Mouse (Mus musculus): Measurements from ENCODE around the gene Gm10722.
"Not testable (repeated sequence)": the region's sequence is repeated elsewhere in the genome, so short reads cannot be mapped to it uniquely, and the experiment has no call there.

Gm10722 gene

DNA sequence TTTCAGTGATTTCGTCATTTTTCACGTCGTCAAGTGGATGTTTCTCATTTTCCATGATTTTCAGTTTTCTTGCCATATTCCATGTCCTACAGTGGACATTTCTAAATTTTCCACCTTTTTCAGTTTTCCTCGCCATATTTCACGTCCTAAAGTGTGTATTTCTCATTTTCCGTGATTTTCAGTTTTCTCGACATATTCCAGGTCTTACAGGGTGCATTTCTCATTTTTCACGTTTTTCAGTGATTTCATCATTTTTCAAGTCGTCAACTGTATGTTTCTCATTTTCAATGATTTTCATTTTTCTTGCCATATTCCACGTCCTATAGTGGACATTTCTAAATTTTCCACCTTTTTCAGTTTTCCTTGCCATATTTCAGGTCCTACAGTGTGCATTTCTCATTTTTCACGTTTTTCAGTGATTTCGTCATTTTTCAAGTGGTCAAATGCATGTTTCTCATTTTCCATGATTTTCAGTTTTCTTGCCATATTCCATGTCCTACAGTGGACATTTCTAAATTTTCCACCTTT lies at the start of gene Gm10722:
TSS of gene Gm10722 (plus strand) at position 478 of the 528 bp plus-strand sequence.
- DNase-seq (ENCODE audit: low read depth, low spot score) = peak; percentile 69

DNA sequence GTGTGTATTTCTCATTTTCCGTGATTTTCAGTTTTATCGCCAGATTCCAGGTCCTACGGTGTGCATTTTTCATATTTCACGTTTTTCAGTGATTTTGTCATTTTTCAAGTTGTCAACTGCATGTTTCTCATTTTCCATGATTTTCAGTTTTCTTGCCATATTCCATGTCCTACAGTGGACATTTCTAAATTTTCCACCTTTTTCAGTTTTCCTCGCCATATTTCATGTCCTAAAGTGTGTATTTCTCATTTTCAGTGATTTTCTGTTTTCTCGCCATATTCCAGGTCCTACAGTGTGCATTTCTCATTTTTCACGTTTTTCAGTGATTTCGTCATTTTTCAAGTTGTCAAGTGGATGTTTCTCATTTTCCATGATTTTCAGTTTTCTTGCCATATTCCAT lies 284 bp downstream of the Gm10722 start:
- DNase-seq (ENCODE audit: low read depth, low spot score) = not testable (repeated sequence)

DNA sequence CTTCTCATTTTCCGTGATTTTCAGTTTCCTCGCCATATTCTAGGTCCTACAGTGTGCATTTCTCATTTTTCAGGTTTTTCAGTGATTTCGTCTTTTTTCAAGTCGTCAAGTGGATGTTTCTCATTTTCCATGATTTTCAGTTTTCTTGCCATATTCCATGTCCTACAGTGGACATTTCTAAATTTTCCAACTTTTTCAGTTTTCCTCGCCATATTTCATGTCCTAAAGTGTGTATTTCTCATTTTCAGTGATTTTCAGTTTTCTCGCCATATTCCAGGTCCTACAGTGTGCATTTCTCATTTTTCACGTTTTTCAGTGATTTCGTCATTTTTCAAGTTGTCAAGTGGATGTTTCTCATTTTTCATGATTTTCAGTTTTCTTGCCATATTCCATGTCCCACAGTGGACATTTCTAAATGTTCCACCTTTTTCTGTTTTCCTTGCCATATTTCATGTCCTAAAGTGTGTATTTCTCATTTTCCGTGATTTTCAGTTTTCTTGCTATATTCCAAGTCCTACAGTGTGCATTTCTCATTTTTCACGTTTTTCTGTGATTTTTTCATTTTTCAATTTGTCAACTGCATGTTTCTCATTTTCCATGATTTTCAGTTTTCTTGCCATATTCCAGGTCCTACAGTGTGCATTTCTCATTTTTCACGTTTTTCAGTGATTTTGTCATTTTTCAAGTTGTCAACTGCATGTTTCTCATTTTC lies 1.4 kb downstream of the Gm10722 start:
- peak; percentile 64 for DNase-seq (ENCODE audit: low read depth, low spot score)

DNA sequence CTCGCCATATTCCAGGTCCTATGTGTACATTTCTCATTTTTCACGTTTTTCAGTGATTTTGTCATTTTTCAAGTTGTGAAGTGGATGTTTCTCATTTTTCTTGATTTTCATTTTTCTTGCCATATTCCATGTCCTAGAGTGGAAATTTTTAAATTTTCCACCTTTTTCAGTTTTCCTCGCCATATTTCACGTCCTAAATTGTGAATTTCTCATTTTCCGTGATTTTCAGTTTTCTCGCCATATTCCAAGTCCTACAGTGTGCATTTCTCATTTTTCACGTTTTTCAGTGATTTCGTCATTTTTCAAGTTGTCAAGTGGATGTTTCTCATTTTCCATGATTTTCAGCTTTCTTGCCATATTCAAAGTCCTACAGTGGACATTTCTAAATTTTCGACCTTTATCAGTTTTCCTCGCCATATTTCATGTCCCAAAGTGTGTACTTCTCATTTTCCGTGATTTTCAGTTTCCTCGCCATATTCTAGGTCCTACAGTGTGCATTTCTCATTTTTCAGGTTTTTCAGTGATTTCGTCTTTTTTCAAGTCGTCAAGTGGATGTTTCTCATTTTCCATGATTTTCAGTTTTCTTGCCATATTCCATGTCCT lies 2.2 kb downstream of the Gm10722 start, which contains the start of gene Gm11168:
TSS of gene Gm11168 (plus strand) at position 553 of the 603 bp plus-strand sequence.
- DNase-seq (ENCODE audit: low read depth, low spot score) = not testable (repeated sequence)

DNA sequence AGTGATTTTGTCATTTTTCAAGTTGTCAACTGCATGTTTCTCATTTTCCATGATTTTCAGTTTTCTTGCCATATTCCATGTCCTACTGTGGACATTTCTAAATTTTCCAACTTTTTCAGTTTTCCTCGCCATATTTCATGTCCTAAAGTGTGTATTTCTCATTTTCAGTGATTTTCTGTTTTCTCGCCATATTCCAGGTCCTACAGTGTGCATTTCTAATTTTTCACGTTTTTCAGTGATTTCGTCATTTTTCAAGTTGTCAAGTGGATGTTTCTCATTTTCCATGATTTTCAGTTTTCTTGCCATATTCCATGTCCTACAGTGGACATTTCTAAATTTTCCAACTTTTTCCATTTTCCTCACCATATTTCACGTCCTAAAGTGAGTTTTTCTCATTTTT lies 5.5 kb downstream of the Gm10722 start:
- DNase-seq (ENCODE audit: low read depth, low spot score) = not testable (repeated sequence)

DNA sequence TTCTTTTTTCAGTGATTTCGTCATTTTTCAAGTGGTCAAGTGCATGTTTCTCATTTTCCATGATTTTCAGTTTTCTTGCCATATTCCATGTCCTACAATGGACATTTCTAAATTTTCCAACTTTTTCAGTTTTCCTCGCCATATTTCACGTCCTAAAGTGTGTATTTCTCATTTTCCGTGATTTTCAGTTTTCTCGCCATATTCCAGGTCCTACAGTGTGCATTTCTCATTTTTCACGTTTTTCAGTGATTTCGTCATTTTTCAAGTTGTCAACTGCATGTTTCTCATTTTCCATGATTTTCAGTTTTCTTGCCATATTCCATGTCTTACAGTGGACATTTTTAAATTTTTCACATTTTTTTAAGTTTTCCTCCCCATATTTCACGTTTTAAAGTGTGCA lies 5.9 kb downstream of the Gm10722 start:
- DNase-seq (ENCODE audit: low read depth, low spot score) = not testable (repeated sequence)

DNA sequence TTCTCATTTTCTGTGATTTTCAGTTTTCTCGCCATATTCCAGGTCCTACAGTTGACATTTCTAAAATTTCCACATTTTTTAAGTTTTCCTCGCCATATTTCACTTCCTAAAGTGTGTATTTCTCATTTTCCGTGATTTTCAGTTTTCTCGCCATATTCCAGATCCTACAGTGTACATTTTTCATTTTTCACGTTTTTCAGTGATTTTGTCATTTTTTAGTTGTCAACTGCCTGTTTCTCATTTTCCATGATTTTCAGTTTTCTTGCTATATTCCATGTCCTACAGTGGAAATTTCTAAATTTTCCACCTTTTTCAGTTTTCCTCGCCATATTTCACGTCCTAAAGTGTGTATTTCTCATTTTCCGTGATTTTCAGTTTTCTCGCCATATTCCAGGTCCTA lies 6.5 kb downstream of the Gm10722 start:
- peak; percentile 34 for DNase-seq (ENCODE audit: low read depth, low spot score)

DNA sequence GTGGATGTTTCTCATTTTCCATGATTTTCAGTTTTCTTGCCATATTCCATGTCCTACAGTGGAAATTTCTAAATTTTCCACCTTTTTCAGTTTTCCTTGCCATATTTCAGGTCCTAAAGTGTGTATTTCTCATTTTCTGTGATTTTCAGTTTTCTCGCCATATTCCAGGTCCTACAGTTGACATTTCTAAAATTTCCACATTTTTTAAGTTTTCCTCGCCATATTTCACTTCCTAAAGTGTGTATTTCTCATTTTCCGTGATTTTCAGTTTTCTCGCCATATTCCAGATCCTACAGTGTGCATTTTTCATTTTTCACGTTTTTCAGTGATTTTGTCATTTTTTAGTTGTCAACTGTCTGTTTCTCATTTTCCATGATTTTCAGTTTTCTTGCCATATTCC lies 8.6 kb downstream of the Gm10722 start:
- not testable (repeated sequence) for DNase-seq (ENCODE audit: low read depth, low spot score)

DNA sequence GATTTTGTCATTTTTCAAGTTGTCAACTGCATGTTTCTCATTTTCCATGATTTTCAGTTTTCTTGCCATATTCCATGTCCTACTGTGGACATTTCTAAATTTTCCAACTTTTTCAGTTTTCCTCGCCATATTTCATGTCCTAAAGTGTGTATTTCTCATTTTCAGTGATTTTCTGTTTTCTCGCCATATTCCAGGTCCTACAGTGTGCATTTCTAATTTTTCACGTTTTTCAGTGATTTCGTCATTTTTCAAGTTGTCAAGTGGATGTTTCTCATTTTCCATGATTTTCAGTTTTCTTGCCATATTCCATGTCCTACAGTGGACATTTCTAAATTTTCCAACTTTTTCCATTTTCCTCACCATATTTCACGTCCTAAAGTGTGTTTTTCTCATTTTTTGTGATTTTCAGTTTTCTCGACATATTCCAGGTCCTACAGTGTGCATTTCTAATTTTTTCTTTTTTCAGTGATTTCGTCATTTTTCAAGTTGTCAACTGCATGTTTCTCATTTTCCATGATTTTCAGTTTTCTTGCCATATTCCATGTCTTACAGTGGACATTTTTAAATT lies 11.4 kb downstream of the Gm10722 start:
- DNase-seq (ENCODE audit: low read depth, low spot score) = not testable (repeated sequence)

DNA sequence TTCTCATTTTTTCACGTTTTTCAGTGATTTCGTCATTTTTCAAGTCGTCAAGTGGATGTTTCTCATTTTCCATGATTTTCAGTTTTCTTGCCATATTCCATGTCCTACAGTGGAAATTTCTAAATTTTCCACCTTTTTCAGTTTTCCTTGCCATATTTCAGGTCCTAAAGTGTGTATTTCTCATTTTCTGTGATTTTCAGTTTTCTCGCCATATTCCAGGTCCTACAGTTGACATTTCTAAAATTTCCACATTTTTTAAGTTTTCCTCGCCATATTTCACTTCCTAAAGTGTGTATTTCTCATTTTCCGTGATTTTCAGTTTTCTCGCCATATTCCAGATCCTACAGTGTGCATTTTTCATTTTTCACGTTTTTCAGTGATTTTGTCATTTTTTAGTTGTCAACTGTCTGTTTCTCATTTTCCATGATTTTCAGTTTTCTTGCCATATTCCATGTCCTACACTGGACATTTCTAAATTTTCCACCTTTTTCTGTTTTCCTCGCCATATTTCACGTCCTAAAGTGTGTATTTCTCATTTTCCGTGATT lies 12.1 kb downstream of the Gm10722 start, which contains the start of gene Gm10721:
TSS of gene Gm10721 (plus strand) at position 408 of the 547 bp plus-strand sequence.
- DNase-seq (ENCODE audit: low read depth, low spot score) = not testable (repeated sequence)

DNA sequence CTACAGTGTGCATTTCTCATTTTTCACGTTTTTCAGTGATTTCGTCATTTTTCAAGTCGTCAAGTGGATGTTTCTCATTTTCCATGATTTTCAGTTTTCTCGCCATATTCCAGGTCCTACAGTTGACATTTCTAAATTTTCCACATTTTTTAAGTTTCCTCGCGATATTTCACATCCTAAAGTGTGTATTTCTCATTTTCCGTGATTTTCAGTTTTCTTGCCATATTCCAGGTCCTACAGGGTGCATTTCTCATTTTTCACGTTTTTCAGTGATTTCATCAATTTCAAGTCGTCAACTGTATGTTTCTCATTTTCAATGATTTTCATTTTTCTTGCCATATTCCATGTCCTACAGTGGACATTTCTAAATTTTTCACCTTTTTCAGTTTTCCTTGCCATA lies 14.6 kb downstream of the Gm10722 start, which contains the start of gene Gm10720:
TSS of gene Gm10720 (plus strand) at position 301 of the 400 bp plus-strand sequence.
- not testable (repeated sequence) for DNase-seq (ENCODE audit: low read depth, low spot score)

DNA sequence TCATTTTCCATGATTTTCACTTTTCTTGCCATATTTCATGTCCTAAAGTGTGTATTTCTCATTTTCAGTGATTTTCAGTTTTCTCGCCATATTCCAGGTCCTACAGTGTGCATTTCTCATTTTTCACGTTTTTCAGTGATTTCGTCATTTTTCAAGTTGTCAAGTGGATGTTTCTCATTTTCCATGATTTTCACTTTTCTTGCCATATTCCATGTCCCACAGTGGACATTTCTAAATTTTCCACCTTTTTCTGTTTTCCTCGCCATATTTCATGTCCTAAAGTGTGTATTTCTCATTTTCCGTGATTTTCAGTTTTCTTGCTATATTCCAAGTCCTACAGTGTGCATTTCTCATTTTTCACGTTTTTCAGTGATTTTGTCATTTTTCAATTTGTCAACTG lies 15.2 kb downstream of the Gm10722 start:
- not testable (repeated sequence) for DNase-seq (ENCODE audit: low read depth, low spot score)

DNA sequence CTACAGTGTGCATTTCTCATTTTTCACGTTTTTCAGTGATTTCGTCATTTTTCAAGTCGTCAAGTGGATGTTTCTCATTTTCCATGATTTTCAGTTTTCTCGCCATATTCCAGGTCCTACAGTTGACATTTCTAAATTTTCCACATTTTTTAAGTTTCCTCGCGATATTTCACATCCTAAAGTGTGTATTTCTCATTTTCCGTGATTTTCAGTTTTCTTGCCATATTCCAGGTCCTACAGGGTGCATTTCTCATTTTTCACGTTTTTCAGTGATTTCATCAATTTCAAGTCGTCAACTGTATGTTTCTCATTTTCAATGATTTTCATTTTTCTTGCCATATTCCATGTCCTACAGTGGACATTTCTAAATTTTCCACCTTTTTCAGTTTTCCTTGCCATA lies 16.4 kb downstream of the Gm10722 start, which contains the start of gene Gm10719:
TSS of gene Gm10719 (plus strand) at position 301 of the 400 bp plus-strand sequence.
- DNase-seq (ENCODE audit: low read depth, low spot score) = not testable (repeated sequence)

DNA sequence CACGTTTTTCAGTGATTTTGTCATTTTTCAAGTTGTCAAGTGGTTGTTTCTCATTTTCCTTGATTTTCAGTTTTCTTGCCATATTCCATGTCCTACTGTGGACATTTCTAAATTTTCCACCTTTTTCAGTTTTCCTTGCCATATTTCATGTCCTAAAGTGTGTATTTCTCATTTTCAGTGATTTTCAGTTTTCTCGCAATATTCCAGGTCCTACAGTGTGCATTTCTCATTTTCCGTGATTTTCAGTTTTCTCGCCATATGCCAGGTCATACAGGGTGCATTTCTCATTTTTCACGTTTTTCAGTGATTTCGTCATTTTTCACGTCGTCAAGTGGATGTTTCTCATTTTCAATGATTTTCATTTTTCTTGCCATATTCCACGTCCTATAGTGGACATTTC lies 18.2 kb downstream of the Gm10722 start:
- not testable (repeated sequence) for DNase-seq (ENCODE audit: low read depth, low spot score)

DNA sequence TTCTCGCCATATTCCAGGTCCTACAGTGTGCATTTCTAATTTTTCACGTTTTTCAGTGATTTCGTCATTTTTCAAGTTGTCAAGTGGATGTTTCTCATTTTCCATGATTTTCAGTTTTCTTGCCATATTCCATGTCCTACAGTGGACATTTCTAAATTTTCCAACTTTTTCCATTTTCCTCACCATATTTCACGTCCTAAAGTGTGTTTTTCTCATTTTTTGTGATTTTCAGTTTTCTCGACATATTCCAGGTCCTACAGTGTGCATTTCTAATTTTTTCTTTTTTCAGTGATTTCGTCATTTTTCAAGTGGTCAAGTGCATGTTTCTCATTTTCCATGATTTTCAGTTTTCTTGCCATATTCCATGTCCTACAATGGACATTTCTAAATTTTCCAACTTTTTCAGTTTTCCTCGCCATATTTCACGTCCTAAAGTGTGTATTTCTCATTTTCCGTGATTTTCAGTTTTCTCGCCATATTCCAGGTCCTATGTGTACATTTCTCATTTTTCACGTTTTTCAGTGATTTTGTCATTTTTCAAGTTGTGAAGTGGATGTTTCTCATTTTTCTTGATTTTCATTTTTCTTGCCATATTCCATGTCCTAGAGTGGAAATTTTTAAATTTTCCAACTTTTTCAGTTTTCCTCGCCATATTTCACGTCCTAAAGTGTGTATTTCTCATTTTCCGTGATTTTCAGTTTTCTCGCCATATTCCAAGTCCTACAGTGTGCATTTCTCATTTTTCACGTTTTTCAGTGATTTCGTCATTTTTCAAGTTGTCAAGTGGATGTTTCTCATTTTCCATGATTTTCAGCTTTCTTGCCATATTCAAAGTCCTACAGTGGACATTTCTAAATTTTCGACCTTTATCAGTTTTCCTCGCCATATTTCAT lies 19.4 kb downstream of the Gm10722 start:
- DNase-seq (ENCODE audit: low read depth, low spot score) = not testable (repeated sequence)

DNA sequence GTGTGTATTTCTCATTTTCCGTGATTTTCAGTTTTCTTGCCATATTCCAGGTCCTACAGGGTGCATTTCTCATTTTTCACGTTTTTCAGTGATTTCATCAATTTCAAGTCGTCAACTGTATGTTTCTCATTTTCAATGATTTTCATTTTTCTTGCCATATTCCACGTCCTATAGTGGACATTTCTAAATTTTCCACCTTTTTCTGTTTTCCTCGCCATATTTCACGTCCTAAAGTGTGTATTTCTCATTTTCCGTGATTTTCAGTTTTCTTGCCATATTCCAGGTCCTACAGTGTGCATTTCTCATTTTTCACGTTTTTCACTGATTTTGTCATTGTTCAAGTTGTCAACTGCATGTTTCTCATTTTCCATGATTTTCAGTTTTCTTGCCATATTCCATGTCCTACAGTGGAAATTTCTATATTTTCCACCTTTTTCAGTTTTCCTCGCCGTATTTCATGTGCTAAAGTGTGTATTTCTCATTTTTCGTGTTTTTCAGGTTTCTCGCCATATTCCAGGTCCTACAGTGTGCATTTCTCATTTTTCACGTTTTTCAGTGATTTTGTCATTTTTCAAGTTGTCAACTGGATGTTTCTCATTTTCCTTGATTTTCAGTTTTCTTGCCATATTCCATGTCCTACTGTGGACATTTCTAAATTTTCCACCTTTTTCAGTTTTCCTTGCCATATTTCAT lies 21.7 kb downstream of the Gm10722 start:
- peak; percentile 63 for DNase-seq (ENCODE audit: low read depth, low spot score)

DNA sequence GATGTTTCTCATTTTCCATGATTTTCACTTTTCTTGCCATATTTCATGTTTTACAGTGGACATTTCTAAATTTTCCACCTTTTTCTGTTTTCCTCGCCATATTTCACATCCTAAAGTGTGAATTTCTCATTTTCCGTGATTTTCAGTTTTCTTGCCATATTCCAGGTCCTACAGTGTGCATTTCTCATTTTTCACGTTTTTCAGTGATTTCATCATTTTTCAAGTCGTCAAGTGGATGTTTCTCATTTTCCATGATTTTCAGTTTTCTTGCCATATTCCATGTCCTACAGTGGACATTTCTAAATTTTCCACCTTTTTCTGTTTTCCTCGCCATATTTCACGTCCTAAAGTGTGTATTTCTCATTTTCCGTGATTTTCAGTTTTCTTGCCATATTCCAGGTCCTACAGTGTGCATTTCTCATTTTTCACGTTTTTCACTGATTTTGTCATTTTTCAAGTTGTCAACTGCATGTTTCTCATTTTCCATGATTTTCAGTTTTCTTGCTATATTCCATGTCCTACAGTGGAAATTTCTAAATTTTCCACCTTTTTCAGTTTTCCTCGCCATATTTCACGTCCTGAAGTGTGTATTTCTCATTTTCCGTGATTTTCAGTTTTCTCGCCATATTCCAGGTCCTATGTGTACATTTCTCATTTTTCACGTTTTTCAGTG lies 22.7 kb downstream of the Gm10722 start, which contains the start of gene Gm10718:
TSS of gene Gm10718 (plus strand) at position 236 of the 673 bp plus-strand sequence.
- DNase-seq (ENCODE audit: low read depth, low spot score) = not testable (repeated sequence)

DNA sequence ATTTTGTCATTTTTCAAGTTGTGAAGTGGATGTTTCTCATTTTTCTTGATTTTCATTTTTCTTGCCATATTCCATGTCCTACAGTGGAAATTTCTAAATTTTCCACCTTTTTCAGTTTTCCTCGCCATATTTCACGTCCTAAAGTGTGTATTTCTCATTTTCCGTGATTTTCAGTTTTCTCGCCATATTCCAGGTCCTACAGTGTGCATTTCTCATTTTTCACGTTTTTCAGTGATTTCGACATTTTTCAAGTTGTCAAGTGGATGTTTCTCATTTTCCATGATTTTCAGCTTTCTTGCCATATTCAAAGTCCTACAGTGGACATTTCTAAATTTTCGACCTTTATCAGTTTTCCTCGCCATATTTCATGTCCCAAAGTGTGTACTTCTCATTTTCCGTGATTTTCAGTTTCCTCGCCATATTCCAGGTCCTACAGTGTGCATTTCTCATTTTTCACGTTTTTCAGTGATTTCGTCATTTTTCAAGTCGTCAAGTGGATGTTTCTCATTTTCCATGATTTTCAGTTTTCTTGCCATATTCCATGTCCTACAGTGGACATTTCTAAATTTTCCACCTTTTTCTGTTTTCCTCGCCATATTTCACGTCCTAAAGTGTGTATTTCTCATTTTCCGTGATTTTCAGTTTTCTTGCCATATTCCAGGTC lies 23.4 kb downstream of the Gm10722 start:
- not testable (repeated sequence) for DNase-seq (ENCODE audit: low read depth, low spot score)

DNA sequence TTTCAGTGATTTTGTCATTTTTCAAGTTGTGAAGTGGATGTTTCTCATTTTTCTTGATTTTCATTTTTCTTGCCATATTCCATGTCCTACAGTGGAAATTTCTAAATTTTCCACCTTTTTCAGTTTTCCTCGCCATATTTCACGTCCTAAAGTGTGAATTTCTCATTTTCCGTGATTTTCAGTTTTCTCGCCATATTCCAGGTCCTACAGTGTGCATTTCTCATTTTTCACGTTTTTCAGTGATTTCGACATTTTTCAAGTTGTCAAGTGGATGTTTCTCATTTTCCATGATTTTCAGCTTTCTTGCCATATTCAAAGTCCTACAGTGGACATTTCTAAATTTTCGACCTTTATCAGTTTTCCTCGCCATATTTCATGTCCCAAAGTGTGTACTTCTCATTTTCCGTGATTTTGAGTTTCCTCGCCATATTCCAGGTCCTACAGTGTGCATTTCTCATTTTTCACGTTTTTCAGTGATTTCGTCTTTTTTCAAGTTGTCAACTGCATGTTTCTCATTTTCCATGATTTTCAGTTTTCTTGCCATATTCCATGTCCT lies 24.3 kb downstream of the Gm10722 start, which contains the start of gene Gm10717:
TSS of gene Gm10717 (plus strand) at position 506 of the 556 bp plus-strand sequence.
- DNase-seq (ENCODE audit: low read depth, low spot score) = not testable (repeated sequence)
